ENCODE assay signal across 8 mouse cellular contexts in genomic region chr5:32713042-32713702, GRCm38 (mm10).
DNase-seq lines count a peak whose midpoint lies in the region; ATAC-seq and TF ChIP-seq lines count a peak whose summit lies in the region.

No protein-coding gene starts in this region.

- ATAC-seq in lung, embryonic 14.5 days (ENCODE audit: insufficient read depth) = peak; percentile 48
- no peak; the same call in 1 of the 2 replicates for ATAC-seq in hindbrain, embryonic 12.5 days (ENCODE audit: low FRiP score)
- ATAC-seq in midbrain, embryonic 14.5 days (ENCODE audit: low FRiP score, low TSS enrichment) = no peak

- peak overlapping the region; percentile 73 for H3K4me2 ChIP-seq in lung, embryonic 14.5 days
- H3K4me2 ChIP-seq in hindbrain, embryonic 12.5 days (replicated peaks) = peak overlapping the region; percentile 64
- H3K4me2 ChIP-seq in midbrain, embryonic 14.5 days (ENCODE audit: low read length) = peak overlapping the region; percentile 71

- no peak for TF ChIP-seq CTCF in lung, embryonic 14.5 days (IDR thresholded peaks at IDR 0.05; ENCODE audit: low read depth)

- no peak for DNase-seq in lung, embryonic 14.5 days
- no peak for DNase-seq in lung, postnatal 25 days (ENCODE audit: low spot score)
- DNase-seq in c-Kit-positive CD71-negative TER-119-negative erythroid progenitor cells, embryonic 14.5 days (ENCODE audit: low read depth) = peak; percentile 6
- DNase-seq in midbrain, embryonic 14.5 days = no peak
- DNase-seq in spleen, postnatal 4 days (ENCODE audit: low spot score in 2 of 2) = no peak
- DNase-seq in urinary bladder, postnatal 36 days (ENCODE audit: low spot score in 2 of 2) = no peak
- DNase-seq in cerebellum, adult 11 months = no peak

- peak overlapping the region; percentile 64 for H3K4me3 ChIP-seq in lung, embryonic 14.5 days (ENCODE audit: low read depth, low read length)
- H3K4me3 ChIP-seq in hindbrain, embryonic 12.5 days = peak overlapping the region; percentile 68
- peak overlapping the region; percentile 65 for H3K4me3 ChIP-seq in midbrain, embryonic 14.5 days (replicated peaks; ENCODE audit: low read depth, low read length)

- 25% methylated on average over 2 of the region's 2 CpGs for WGBS in lung, embryonic 14.5 days
- WGBS in hindbrain, embryonic 12.5 days = 20% methylated on average over 2 of the region's 2 CpGs
- WGBS in midbrain, embryonic 14.5 days = 20% methylated on average over 2 of the region's 2 CpGs

- peak overlapping the region; percentile 95 for H3K27ac ChIP-seq in lung, embryonic 14.5 days (ENCODE audit: low read depth)
- peak overlapping the region; percentile 84 for H3K27ac ChIP-seq in hindbrain, embryonic 12.5 days
- H3K27ac ChIP-seq in midbrain, embryonic 14.5 days (replicated peaks; ENCODE audit: low read depth, low read length) = peak overlapping the region; percentile 85

- H3K9me3 ChIP-seq in lung, embryonic 14.5 days (ENCODE audit: low read depth, low read length) = no peaks in the 10 kb centered on the region
- no peaks in the 10 kb centered on the region for H3K9me3 ChIP-seq in hindbrain, embryonic 12.5 days (replicated peaks)
- H3K9me3 ChIP-seq in midbrain, embryonic 14.5 days (ENCODE audit: control insufficient read depth, low read length) = no peaks in the 10 kb centered on the region

- H3K27me3 ChIP-seq in lung, embryonic 14.5 days (ENCODE audit: insufficient read depth, low read length) = no peaks in the 10 kb centered on the region
- no peaks in the 10 kb centered on the region for H3K27me3 ChIP-seq in hindbrain, embryonic 12.5 days
- no peaks in the 10 kb centered on the region for H3K27me3 ChIP-seq in midbrain, embryonic 14.5 days (ENCODE audit: control insufficient read depth, insufficient read depth, low read length)

- H3K4me1 ChIP-seq in lung, embryonic 14.5 days (ENCODE audit: insufficient read depth) = no peaks in the 10 kb centered on the region
- peaks cover 8% of the 10 kb centered on the region for H3K4me1 ChIP-seq in hindbrain, embryonic 12.5 days
- H3K4me1 ChIP-seq in midbrain, embryonic 14.5 days (ENCODE audit: control insufficient read depth, insufficient read depth, low read length) = 0 out of 2 replicates have a peak, but pooled peaks cover 5% of the 10 kb centered on the region

- no peaks in the 10 kb centered on the region for H3K36me3 ChIP-seq in lung, embryonic 14.5 days (ENCODE audit: insufficient read depth)
- no peaks in the 10 kb centered on the region for H3K36me3 ChIP-seq in hindbrain, embryonic 12.5 days
- no peaks in the 10 kb centered on the region for H3K36me3 ChIP-seq in midbrain, embryonic 14.5 days (ENCODE audit: control insufficient read depth, insufficient read depth, low read length)

- H3K9ac ChIP-seq in lung, embryonic 14.5 days = peak overlapping the region; percentile 65
- H3K9ac ChIP-seq in hindbrain, embryonic 12.5 days = peak overlapping the region; percentile 67
- H3K9ac ChIP-seq in midbrain, embryonic 14.5 days (replicated peaks; ENCODE audit: low read length) = peak overlapping the region; percentile 65
